Mouse (Mus musculus): ENCODE measurements around the gene Lyl1. TPM values are rescaled to one million over a fixed set of nuclear protein-coding genes. Genes with fewer than 3 reads are reported as not detected.

The Lyl1 gene
- total and polyA plus RNA-seq, 3 experiments = 88.7 to 149 (median 136) TPM

DNA sequence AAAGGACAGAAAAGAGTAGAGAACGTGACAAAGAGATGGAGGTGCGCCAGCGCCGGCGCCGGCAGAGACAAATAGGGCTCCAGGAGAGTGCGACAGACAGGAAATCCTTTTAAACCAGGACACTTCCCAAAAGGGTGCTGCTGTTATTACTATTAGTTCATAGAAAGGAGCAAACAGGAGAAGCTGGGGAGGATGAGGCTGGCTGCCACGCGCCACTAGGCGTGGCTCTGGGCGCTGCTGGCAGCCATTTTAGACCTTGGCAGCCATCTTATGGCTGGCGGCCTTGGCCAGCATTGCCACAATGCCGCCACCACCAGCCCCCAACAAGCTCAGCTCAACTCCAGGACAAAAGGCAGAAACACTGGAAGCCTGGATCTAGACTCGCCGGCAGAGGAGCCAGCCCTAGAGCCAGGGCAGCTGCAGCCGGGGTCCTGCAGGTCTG is 28.7 kb downstream of the Lyl1 start:
- Histone ChIP-seq H3K9me3 (replicated peaks; ENCODE audit: insufficient read depth, low read length) (no peaks in the 10 kb centered on the region), H3K27me3 (ENCODE audit: control insufficient read depth in 1 of 2, insufficient read depth in 2 of 2, low read length in 2 of 2) (no peaks in the 10 kb centered on the region), H3K4me1 (ENCODE audit: control insufficient read depth in 1 of 2, insufficient read depth in 2 of 2, low read length in 2 of 2) (peaks cover 29 to 58% of the 10 kb centered on the region in 2 experiments), H3K36me3 (ENCODE audit: control insufficient read depth in 1 of 2, insufficient read depth in 2 of 2, low read length in 2 of 2) (peaks cover 0 to 41% of the 10 kb centered on the region in 2 experiments; a peak in 2 of 4 replicates), H3K4me3 (ENCODE audit: control insufficient read depth in 1 of 2, insufficient read depth in 1 of 2, low read depth in 2 of 2, low read length in 2 of 2) (no peak overlapping the region), H3K9ac (ENCODE audit: control insufficient read depth, low read depth, low read length, poor library complexity, severe bottlenecking) (peak overlapping the region; percentile 31; the same call in 1 of the 2 replicates), H3K79me2 (ENCODE audit: control insufficient read depth, insufficient read depth, low read length, poor library complexity) (peaks cover 3% of the 10 kb centered on the region; the same call in 1 of the 2 replicates), H3K27ac (ENCODE audit: control insufficient read depth, low read depth, low read length) (peak overlapping the region; percentile 62)
- DNase-seq (ENCODE audit: low read depth, low spot score) = peak; percentile 43
- TF ChIP-seq ZKSCAN1 (IDR thresholded peaks at IDR 0.05; ENCODE audit: low read depth, low read length) = no peak
- peak; percentile 51; the same call in 1 of the 2 replicates for TF ChIP-seq ZC3H11A (IDR thresholded peaks at IDR 0.05; ENCODE audit: low read depth, low read length)

DNA sequence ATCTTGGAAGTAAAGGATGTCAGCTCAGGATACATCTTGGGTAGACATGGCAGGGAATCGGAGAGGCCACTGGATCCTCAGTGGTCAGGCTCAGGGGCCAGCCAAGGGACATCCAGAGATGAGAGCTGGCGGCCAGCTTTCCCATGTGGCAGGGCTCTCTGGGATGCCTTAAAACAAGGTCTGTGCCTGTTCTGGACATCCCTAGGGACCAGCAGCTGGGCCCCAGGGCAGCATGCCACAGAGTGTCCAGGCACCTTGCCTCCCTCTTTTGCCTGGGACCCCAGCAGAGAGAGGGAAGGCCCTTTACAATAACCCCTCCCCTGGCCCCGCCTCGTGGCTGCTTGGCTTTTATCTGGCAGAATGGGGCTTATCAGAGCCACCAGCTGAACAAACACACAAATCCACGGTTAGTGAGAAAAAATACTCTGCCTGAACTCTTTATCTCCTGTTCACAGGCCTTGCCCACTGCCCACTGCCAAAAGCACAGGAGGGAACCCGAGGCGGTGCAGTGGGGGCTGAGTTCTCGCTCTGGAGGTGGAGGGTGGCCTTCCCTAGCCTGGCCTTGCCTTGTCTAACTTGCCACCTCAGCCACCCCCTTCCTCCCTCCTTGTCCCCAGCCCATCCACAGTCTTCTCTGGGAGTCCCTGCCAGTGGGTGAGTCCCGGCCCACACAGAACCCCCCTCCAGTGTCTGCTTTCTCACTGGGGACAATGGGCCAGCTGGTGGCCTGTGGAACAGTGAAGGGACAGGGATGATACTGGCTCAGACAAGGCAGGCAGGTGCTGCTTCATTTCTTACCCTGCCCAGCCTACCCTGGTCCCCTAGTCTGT is 29.5 kb downstream of the Lyl1 start:
- H3K4me3 ChIP-seq (ENCODE audit: control insufficient read depth in 1 of 2, insufficient read depth in 1 of 2, low read depth in 2 of 2, low read length in 2 of 2) = no peak overlapping the region
- TF ChIP-seq ZNF384 (IDR thresholded peaks at IDR 0.05; ENCODE audit: low read depth, low read length) (peak; percentile 93), CHD1 (IDR thresholded peaks at IDR 0.05; ENCODE audit: low read depth, low read length) (no peak), EP300 (IDR thresholded peaks at IDR 0.05; ENCODE audit: low read depth in 1 of 2, low read length in 2 of 2) (peak; percentile 99 to 100), ETS1 (IDR thresholded peaks at IDR 0.05; ENCODE audit: low read depth, low read length) (peak; percentile 100), TCF12 (IDR thresholded peaks at IDR 0.05; ENCODE audit: low read depth, low read length) (peak; percentile 100), USF2 (IDR thresholded peaks at IDR 0.05; ENCODE audit: borderline replicate concordance in 1 of 2, insufficient read depth in 1 of 2, low read depth in 1 of 2, low read length in 2 of 2) (no peak), MAFK (IDR thresholded peaks at IDR 0.05; ENCODE audit: borderline replicate concordance, low read depth, low read length) (peak; percentile 75), POLR2A (IDR thresholded peaks at IDR 0.05; ENCODE audit: control insufficient read depth in 1 of 2, insufficient read depth in 1 of 2, low read depth in 1 of 2, low read length in 2 of 2, poor library complexity in 1 of 2) (peak in 1 of 2 experiments; percentile 42; a peak in 1 of 4 replicates), NRF1 (IDR thresholded peaks at IDR 0.05; ENCODE audit: insufficient read depth, low read depth, low read length, poor library complexity, severe bottlenecking) (no peak), POLR2AphosphoS5 (IDR thresholded peaks at IDR 0.05; ENCODE audit: borderline replicate concordance, low read depth, low read length) (no peak), BHLHE40 (IDR thresholded peaks at IDR 0.05; ENCODE audit: borderline replicate concordance, low read depth, low read length) (peak; percentile 86), NELFE (IDR thresholded peaks at IDR 0.05; ENCODE audit: low read depth, low read length) (peak; percentile 49; the same call in 1 of the 2 replicates), MYB (IDR thresholded peaks at IDR 0.05; ENCODE audit: low read depth, low read length) (peak; percentile 95), UBTF (IDR thresholded peaks at IDR 0.05; ENCODE audit: borderline replicate concordance, insufficient read depth, low read depth, low read length) (0 out of 2 replicates have a peak, but pooled peaks have one; percentile 32), MAZ (IDR thresholded peaks at IDR 0.05; ENCODE audit: low read depth, low read length) (peak; percentile 98), CHD2 (IDR thresholded peaks at IDR 0.05; ENCODE audit: low read length) (peak; percentile 60), MEF2A (IDR thresholded peaks at IDR 0.05; ENCODE audit: extremely low read depth, insufficient replicate concordance, low read depth, low read length, poor library complexity, severe bottlenecking) (peak; percentile 51; the same call in 1 of the 2 replicates), MAX (IDR thresholded peaks at IDR 0.05; ENCODE audit: low read length) (peak; percentile 52), TBP (IDR thresholded peaks at IDR 0.05; ENCODE audit: low read depth, low read length) (peak; percentile 46; the same call in 1 of the 2 replicates), CTCF (IDR thresholded peaks at IDR 0.05 in 2 of 3, conservative IDR thresholded peaks at IDR 0.05 in 1 of 3; ENCODE audit: control insufficient read depth in 1 of 3, insufficient read depth in 1 of 3, low read depth in 2 of 3, low read length in 3 of 3, poor library complexity in 1 of 3, severe bottlenecking in 1 of 3) (no peak), RCOR1 (IDR thresholded peaks at IDR 0.05; ENCODE audit: low read depth, low read length) (peak; percentile 91), USF1 (IDR thresholded peaks at IDR 0.05; ENCODE audit: low read depth, low read length) (peak; percentile 32; the same call in 1 of the 2 replicates), HCFC1 (IDR thresholded peaks at IDR 0.05; ENCODE audit: low read depth, low read length) (peak; percentile 70), ELF1 (IDR thresholded peaks at IDR 0.05; ENCODE audit: low read depth, low read length) (no peak; the same call in 1 of the 2 replicates), GATA1 (IDR thresholded peaks at IDR 0.05; ENCODE audit: low read depth, low read length) (peak; percentile 100), KAT2A (conservative IDR thresholded peaks at IDR 0.05; ENCODE audit: low read depth, low read length) (no peak; the same call in 1 of the 2 replicates)

More for the DNA sequence above, 29.5 kb downstream of the Lyl1 start:
- Histone ChIP-seq H3K9ac (ENCODE audit: control insufficient read depth, low read depth, low read length, poor library complexity, severe bottlenecking) (peak overlapping the region; percentile 63), H3K9me3 (replicated peaks; ENCODE audit: insufficient read depth, low read length) (no peaks in the 10 kb centered on the region), H3K79me2 (ENCODE audit: control insufficient read depth, insufficient read depth, low read length, poor library complexity) (peaks cover 3% of the 10 kb centered on the region; the same call in 1 of the 2 replicates), H3K27me3 (ENCODE audit: control insufficient read depth in 1 of 2, insufficient read depth in 2 of 2, low read length in 2 of 2) (no peaks in the 10 kb centered on the region), H3K27ac (ENCODE audit: control insufficient read depth, low read depth, low read length) (peak overlapping the region; percentile 89), H3K36me3 (ENCODE audit: control insufficient read depth in 1 of 2, insufficient read depth in 2 of 2, low read length in 2 of 2) (peaks cover 0 to 40% of the 10 kb centered on the region in 2 experiments; a peak in 2 of 4 replicates), H3K4me1 (ENCODE audit: control insufficient read depth in 1 of 2, insufficient read depth in 2 of 2, low read length in 2 of 2) (peaks cover 29 to 50% of the 10 kb centered on the region in 2 experiments)
- peak; percentile 95 for DNase-seq (ENCODE audit: low read depth, low spot score)
